Mouse (Mus musculus): ENCODE data around the gene Snrnp35.
"Not testable (repeated sequence)": the region's sequence is repeated elsewhere in the genome, so short reads cannot be mapped to it uniquely, and the experiment has no call there.

Gene Snrnp35

DNA sequence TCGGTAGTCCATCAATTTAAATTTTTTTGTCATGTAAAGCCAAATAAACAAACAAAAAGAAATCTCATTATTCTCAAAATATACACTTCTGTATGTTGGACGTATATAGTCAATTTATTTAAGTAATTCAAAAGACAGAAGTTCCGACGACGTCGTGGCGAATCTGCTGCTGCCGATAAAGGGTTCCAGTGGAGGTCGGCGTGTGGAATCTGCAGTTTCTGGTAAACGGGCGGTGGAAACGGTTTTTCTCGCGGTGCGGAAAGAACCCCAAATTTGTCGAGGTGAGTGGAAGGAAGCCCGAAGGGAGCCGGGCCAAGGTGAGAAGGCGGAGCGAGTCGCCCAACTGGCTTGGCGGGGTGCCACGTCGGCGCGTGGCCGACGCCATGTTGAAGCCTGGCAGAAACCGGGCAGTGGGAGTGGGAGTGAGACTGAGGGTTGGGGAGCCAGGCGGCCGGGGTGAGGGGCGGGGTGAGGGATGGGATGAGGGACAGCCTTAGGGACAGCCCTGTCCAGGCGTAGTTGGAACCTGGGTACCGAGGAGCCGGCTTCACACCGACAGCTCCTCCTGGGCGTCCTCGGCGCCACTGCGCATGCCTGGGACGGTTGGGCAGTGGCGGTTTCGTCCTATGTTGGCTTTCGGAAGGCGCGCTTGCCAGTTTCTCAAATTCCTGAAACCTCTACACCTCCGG, at the start of gene Snrnp35:
Gene Snrnp35 (plus strand): TSS at position 169 of the 689 bp plus-strand sequence.
- peak; percentile 87 to 96 for DNase-seq (ENCODE audit: low spot score in 2 of 2)

DNA sequence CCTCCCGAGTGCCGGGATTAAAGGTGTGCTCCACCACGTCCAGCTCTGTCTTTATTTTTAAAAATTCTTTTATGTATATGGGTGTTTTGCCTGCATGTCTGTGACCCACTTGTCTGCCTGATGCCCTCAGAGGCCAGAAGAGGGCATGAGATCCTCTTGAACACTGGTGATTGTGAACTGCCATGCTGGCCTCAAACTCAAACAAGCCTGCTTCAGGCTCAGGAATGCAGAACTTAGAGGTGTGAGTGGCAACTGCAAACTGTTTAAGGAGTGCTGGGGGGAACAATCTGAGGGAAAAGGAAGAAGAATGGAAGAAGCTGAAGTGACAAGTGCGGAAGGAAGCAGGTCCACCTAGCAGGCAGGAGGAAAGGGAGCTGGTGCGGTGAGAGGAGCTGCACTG, 44.7 kb upstream of the Snrnp35 start:
- DNase-seq (ENCODE audit: low spot score in 2 of 2): peak in 1 of 2 experiments; percentile 47

GRCm38 (mm10) chr5:124438746-124439145, 44.2 kb upstream of the Snrnp35 start:
- DNase-seq (ENCODE audit: low spot score in 2 of 2): no peak

- peak; percentile 96 for DNase-seq (ENCODE audit: low spot score in 2 of 2)
Measured at GRCm38 (mm10) chr5:124439447-124440093, 43.4 kb upstream of the Snrnp35 start, which contains the start of gene Kmt5a. Gene Kmt5a, plus strand, starts transcription at chr5:124439930.

DNA sequence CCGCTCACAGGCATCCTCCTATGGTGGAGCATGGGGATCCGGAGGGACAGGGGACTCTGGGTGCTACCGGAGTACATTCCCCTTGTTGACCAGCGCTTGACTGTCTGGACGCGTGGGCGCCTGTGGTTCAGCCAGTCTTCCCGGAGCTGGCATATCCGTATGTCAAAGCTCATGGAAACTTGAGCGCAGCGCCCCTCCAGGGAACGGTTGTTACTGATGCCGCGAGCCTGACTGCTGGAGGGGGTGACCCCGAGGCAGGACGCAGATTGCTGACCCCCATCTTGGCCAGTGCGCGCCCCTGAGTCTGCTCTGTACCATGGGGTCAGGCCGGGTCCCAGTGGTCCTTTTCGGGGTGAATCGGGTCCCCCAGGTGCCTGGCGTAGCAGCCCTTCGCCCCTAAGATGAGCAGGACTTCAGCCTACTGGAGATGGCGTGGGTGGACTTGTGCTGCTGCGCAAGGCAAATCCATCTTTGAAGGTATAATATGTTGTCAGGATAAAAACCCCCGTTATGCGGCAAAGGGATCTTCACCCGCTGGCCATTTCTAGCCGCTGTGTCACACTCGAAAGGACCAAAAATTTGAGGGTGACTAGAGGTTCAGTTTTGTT, 42.7 kb upstream of the Snrnp35 start:
- peak; percentile 65 to 83 for DNase-seq (ENCODE audit: low spot score in 2 of 2)

DNA sequence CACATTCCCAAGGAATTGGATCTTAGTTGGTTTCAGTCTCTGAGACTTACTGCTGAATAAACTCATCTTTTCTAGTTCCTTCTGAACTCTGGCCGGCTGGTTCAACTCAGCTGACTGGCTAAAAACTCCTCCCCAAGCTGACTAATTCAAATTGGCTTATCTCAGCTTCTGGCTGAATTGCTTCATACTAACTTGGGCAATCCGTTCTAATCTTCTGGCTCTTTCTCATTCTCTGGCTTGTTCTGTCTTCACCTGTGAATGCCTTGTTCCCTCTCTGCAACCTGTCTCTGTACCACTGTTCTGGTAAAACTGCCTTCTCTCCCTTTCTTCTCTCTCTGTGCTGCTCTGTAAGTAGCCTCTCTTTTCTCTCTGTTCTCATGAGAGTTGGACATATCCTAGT, 40.3 kb upstream of the Snrnp35 start:
- DNase-seq (ENCODE audit: low spot score in 2 of 2): no peak

DNA sequence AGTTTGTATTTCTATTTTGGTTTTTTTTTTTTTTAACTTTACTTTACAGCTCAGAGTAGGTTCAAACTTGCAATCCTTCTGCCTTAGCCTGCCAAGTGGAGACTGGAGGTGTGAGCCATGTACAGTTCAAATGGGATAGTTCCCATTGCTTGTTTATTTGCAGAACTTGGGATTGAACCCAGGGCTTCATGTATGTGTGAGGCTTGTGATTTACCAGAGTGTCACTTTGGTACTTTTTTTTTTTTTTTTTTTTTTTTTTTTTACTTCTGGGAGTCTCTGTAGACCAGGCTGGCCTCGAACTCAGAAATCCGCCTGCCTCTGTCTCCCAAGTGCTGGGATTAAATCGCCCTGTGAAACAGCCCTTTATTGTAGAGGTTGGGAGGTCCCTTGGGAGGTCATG, 38.7 kb upstream of the Snrnp35 start:
- DNase-seq (ENCODE audit: low spot score in 2 of 2): no peak

GRCm38 (mm10) chr5:124444661-124445561, 38.0 kb upstream of the Snrnp35 start:
- DNase-seq (ENCODE audit: low spot score in 2 of 2): peak; percentile 75 to 87

DNA sequence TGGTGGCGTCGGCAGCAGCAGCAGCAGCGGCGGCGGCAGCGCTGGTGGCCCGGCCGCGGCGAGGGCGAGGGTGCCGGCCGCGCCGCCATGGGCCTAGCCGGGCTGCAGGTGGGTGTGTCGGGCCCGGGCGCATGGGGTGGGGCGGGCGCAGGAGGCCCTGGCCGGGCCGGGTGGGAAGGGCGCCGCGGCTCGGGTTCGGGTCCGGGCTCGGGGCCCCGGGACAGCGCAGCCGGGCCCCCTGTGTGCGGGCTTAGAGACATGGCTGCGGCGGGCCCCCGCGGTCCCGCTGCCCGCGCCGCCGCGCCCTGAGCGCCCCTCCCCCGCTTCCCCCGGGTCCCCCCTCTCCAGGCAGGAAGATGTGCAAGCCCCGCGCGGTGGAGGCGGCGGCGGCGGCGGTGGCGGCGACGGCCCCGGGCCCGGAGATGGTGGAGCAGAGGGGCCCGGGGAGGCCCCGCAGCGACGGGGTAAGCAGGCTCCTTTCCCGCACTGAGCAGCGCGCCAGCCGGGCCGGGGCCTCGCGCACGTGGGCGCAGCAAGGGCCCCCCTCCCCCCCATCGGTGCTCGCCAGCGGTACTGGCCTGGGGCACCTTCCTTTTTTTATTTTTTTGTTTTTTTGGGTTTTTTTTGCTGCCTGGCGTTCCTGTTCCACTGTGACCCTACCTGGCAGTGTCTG, 37.2 kb upstream of the Snrnp35 start:
- peak; percentile 68 to 85 for DNase-seq (ENCODE audit: low spot score in 2 of 2)

DNA sequence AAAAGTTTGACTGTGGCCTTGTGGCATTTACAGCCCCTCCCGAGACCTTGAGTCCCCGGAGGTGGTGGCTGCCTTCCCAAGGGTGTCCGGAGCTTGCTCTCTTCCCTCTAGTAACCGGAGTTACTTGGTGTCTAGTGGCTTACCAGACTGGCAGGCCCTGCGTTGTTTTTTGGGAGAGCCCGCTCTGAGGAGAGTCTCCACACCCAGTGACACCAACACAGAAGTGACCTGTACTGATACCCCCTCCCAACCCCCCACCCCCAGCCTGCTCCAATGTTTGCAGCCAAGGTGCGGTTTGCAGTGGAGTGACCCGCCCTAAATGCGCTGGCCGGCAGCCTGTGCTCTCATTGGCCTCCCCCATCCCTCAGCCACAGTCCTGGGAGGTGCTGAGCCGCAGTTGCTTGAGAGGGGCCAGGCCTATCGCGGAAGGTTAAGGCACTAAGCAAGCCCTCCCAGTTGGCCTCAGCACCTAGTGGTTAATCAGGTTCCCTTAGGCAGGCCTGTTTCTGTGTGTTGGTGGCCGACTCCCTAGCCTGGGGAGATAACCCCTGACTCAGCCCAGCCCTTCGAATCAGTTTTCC, 36.5 kb upstream of the Snrnp35 start:
- DNase-seq (ENCODE audit: low spot score in 2 of 2): peak; percentile 70 to 83

GRCm38 (mm10) chr5:124449494-124449893, 33.4 kb upstream of the Snrnp35 start:
- DNase-seq (ENCODE audit: low spot score in 2 of 2): no peak

GRCm38 (mm10) chr5:124450051-124450450, 32.9 kb upstream of the Snrnp35 start:
- DNase-seq (ENCODE audit: low spot score in 2 of 2): no peak

GRCm38 (mm10) chr5:124450641-124451340, 32.1 kb upstream of the Snrnp35 start:
- no peak for DNase-seq (ENCODE audit: low spot score in 2 of 2)

- DNase-seq (ENCODE audit: low spot score in 2 of 2): no peak
Measured at GRCm38 (mm10) chr5:124452494-124453228, 30.3 kb upstream of the Snrnp35 start.

DNA sequence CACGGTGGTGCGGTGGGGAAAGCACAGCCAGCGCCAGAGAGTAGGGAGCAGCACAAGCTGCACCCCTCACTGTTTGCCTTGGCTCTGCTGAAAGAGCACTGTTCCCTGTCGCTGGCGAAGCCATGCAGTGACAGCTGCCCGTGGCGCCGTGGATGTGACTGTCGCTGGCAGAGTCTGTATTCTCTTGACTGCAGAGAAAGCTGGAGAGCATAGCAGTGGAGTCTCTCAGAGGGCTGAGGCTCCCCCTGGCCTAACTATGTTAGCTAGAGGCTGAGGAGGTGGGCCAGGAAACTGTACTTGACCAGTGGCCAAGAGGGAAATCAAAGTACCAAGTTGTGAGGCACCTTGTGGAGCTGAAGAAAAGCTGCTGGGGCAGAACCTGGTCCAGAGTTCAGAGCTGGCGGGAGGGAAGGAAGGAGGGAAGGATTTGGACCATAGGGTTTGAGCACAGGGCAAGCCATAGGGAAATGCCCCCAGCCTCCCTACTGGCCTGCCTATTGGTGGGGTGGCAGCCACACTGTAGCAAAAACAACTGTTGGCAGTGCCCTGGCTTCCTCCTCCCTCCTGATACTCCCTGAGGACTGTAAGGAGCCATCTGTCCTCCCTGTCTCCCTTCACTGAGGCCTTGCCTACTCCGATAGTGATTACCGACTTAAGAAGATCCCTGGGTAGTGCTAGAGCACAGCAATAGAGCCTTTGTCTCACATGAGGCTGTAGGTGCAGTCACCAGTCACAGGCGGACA, 29.4 kb upstream of the Snrnp35 start:
- no peak for DNase-seq (ENCODE audit: low spot score in 2 of 2)

- DNase-seq (ENCODE audit: low spot score in 2 of 2): no peak
Measured at GRCm38 (mm10) chr5:124454082-124454419, 28.9 kb upstream of the Snrnp35 start.

- no peak for DNase-seq (ENCODE audit: low spot score in 2 of 2)
Measured at GRCm38 (mm10) chr5:124456762-124457161, 26.2 kb upstream of the Snrnp35 start.

GRCm38 (mm10) chr5:124460922-124461321, 22.0 kb upstream of the Snrnp35 start:
- not testable (repeated sequence) for DNase-seq (ENCODE audit: low spot score in 2 of 2)

All from spleen, postnatal 4 days (tissue).